Mouse (Mus musculus): Measurements from ENCODE around the gene Htra1. TPM values are rescaled to one million over a fixed set of nuclear protein-coding genes. Genes with fewer than 3 reads are reported as not detected.

Htra1 gene
- 29.9 and 33.7 TPM in 2 replicates for polyA plus RNA-seq (2015; fragmentation: Nextera tagmentation; extraction: Ambion mirVana)

- H3K4me3 ChIP-seq, result peak within 1 kb of the TSS; percentile 56
- no peaks in the 10 kb centered on the region for H3K36me3 ChIP-seq
- peak; percentile 81 for ATAC-seq (ENCODE audit: insufficient number of reproducible peaks, insufficient read depth, low FRiP score, low TSS enrichment, low read depth)
- peak within 1 kb of the TSS; percentile 92 for H3K4me2 ChIP-seq
- H3K9me3 ChIP-seq, result no peaks in the 10 kb centered on the region
- H3K9ac ChIP-seq, result peak within 1 kb of the TSS; percentile 71
- no peak within 1 kb of the TSS for H3K27ac ChIP-seq
- H3K4me1 ChIP-seq, result peaks cover 20% of the 10 kb centered on the region
- H3K27me3 ChIP-seq, result peaks cover 73% of the 10 kb centered on the region
- under 1% methylated on average over 70 of the region's 70 CpGs for WGBS
Measured at GRCm38 (mm10) chr7:130935793-130936471, at the start of gene Htra1. Gene Htra1 (plus strand): TSS chr7:130936111.

GRCm38 (mm10) chr7:130886246-130886645 lies 49.7 kb upstream of the Htra1 start:
- H3K9me3 ChIP-seq, result no peaks in the 10 kb centered on the region
- 0 out of 2 replicates have a peak, but pooled peaks cover 21% of the 10 kb centered on the region for H3K36me3 ChIP-seq
- no peak overlapping the region for H3K27ac ChIP-seq
- H3K4me1 ChIP-seq, result no peaks in the 10 kb centered on the region
- no peak overlapping the region for H3K9ac ChIP-seq
- WGBS, result 83% methylated on average over 3 of the region's 3 CpGs
- no peak for ATAC-seq (ENCODE audit: insufficient number of reproducible peaks, insufficient read depth, low FRiP score, low TSS enrichment, low read depth)
- no peak overlapping the region for H3K4me3 ChIP-seq
- H3K27me3 ChIP-seq, result no peaks in the 10 kb centered on the region
- H3K4me2 ChIP-seq, result no peak overlapping the region

GRCm38 (mm10) chr7:130887946-130888345 lies 48.0 kb upstream of the Htra1 start:
- Histone ChIP-seq H3K9me3 (no peaks in the 10 kb centered on the region), H3K4me1 (no peaks in the 10 kb centered on the region), H3K36me3 (peaks cover 29% of the 10 kb centered on the region; the same call in 1 of the 2 replicates), H3K27me3 (no peaks in the 10 kb centered on the region), H3K9ac (no peak overlapping the region), H3K27ac (no peak overlapping the region), H3K4me3 (no peak overlapping the region), H3K4me2 (no peak overlapping the region)
- WGBS, result 19% methylated on average over 3 of the region's 3 CpGs
- no peak for ATAC-seq (ENCODE audit: insufficient number of reproducible peaks, insufficient read depth, low FRiP score, low TSS enrichment, low read depth)

GRCm38 (mm10) chr7:130890871-130891270 lies 45.0 kb upstream of the Htra1 start:
- 37% methylated on average over 2 of the region's 2 CpGs for WGBS
- H3K27ac ChIP-seq, result no peak overlapping the region
- no peak overlapping the region for H3K9ac ChIP-seq
- no peaks in the 10 kb centered on the region for H3K9me3 ChIP-seq
- H3K4me2 ChIP-seq, result no peak overlapping the region
- no peaks in the 10 kb centered on the region for H3K27me3 ChIP-seq
- H3K4me3 ChIP-seq, result no peak overlapping the region
- no peak for ATAC-seq (ENCODE audit: insufficient number of reproducible peaks, insufficient read depth, low FRiP score, low TSS enrichment, low read depth)
- H3K4me1 ChIP-seq, result no peaks in the 10 kb centered on the region
- H3K36me3 ChIP-seq, result peaks cover 22% of the 10 kb centered on the region; the same call in 1 of the 2 replicates

GRCm38 (mm10) chr7:130892973-130893372 lies 42.9 kb upstream of the Htra1 start:
- 65% methylated on average over 6 of the region's 6 CpGs for WGBS
- H3K27ac ChIP-seq, result no peak overlapping the region

GRCm38 (mm10) chr7:130894931-130895617 lies 40.8 kb upstream of the Htra1 start:
- Histone ChIP-seq H3K4me3 (no peak overlapping the region), H3K4me1 (no peaks in the 10 kb centered on the region), H3K4me2 (no peak overlapping the region), H3K27me3 (no peaks in the 10 kb centered on the region), H3K9me3 (no peaks in the 10 kb centered on the region), H3K27ac (no peak overlapping the region), H3K9ac (no peak overlapping the region), H3K36me3 (peaks cover 33% of the 10 kb centered on the region)
- 81% methylated on average over 9 of the region's 9 CpGs for WGBS
- no peak for ATAC-seq (ENCODE audit: insufficient number of reproducible peaks, insufficient read depth, low FRiP score, low TSS enrichment, low read depth)

More at GRCm38 (mm10) chr7:130892973-130893372, 42.9 kb upstream of the Htra1 start:
- H3K36me3 ChIP-seq, result peaks cover 29% of the 10 kb centered on the region
- no peaks in the 10 kb centered on the region for H3K4me1 ChIP-seq
- no peaks in the 10 kb centered on the region for H3K9me3 ChIP-seq
- H3K4me2 ChIP-seq, result no peak overlapping the region
- no peak overlapping the region for H3K9ac ChIP-seq
- no peaks in the 10 kb centered on the region for H3K27me3 ChIP-seq
- no peak overlapping the region for H3K4me3 ChIP-seq
- ATAC-seq (ENCODE audit: insufficient number of reproducible peaks, insufficient read depth, low FRiP score, low TSS enrichment, low read depth), result no peak

GRCm38 (mm10) chr7:130895618-130895945 lies 40.3 kb upstream of the Htra1 start:
- Histone ChIP-seq H3K9ac (no peak overlapping the region), H3K4me3 (no peak overlapping the region), H3K4me2 (no peak overlapping the region), H3K9me3 (no peaks in the 10 kb centered on the region), H3K27me3 (no peaks in the 10 kb centered on the region), H3K27ac (no peak overlapping the region), H3K4me1 (no peaks in the 10 kb centered on the region), H3K36me3 (peaks cover 33% of the 10 kb centered on the region)
- 75% methylated on average over 2 of the region's 2 CpGs for WGBS
- no peak for ATAC-seq (ENCODE audit: insufficient number of reproducible peaks, insufficient read depth, low FRiP score, low TSS enrichment, low read depth)

- ATAC-seq (ENCODE audit: insufficient number of reproducible peaks, insufficient read depth, low FRiP score, low TSS enrichment, low read depth), result no peak
- H3K4me2 ChIP-seq, result no peak overlapping the region
- no peaks in the 10 kb centered on the region for H3K4me1 ChIP-seq
- 83% methylated on average over 3 of the region's 3 CpGs for WGBS
- no peaks in the 10 kb centered on the region for H3K9me3 ChIP-seq
- H3K9ac ChIP-seq, result no peak overlapping the region
- no peaks in the 10 kb centered on the region for H3K27me3 ChIP-seq
- H3K4me3 ChIP-seq, result no peak overlapping the region
- H3K36me3 ChIP-seq, result peaks cover 33% of the 10 kb centered on the region
- H3K27ac ChIP-seq, result no peak overlapping the region
Measured at GRCm38 (mm10) chr7:130896064-130896463, 39.8 kb upstream of the Htra1 start.

- H3K9me3 ChIP-seq, result no peaks in the 10 kb centered on the region
- no peaks in the 10 kb centered on the region for H3K27me3 ChIP-seq
- H3K4me1 ChIP-seq, result no peaks in the 10 kb centered on the region
- H3K27ac ChIP-seq, result no peak overlapping the region
- H3K4me3 ChIP-seq, result no peak overlapping the region
- no peak for ATAC-seq (ENCODE audit: insufficient number of reproducible peaks, insufficient read depth, low FRiP score, low TSS enrichment, low read depth)
- peaks cover 33% of the 10 kb centered on the region for H3K36me3 ChIP-seq
- 91% methylated on average over 10 of the region's 10 CpGs for WGBS
- H3K4me2 ChIP-seq, result no peak overlapping the region
- H3K9ac ChIP-seq, result no peak overlapping the region
Measured at GRCm38 (mm10) chr7:130897201-130897600, 38.7 kb upstream of the Htra1 start.

- no peak overlapping the region for H3K27ac ChIP-seq
- H3K9me3 ChIP-seq, result no peaks in the 10 kb centered on the region
- H3K4me1 ChIP-seq, result no peaks in the 10 kb centered on the region
- no peaks in the 10 kb centered on the region for H3K27me3 ChIP-seq
- ATAC-seq (ENCODE audit: insufficient number of reproducible peaks, insufficient read depth, low FRiP score, low TSS enrichment, low read depth), result no peak
- H3K4me3 ChIP-seq, result no peak overlapping the region
- peaks cover 24% of the 10 kb centered on the region for H3K36me3 ChIP-seq
- no peak overlapping the region for H3K9ac ChIP-seq
- 79% methylated on average over 4 of the region's 4 CpGs for WGBS
- H3K4me2 ChIP-seq, result no peak overlapping the region
Measured at GRCm38 (mm10) chr7:130898373-130898772, 37.5 kb upstream of the Htra1 start.

GRCm38 (mm10) chr7:130900233-130900848 lies 35.6 kb upstream of the Htra1 start:
- Histone ChIP-seq H3K27ac (no peak overlapping the region), H3K27me3 (no peaks in the 10 kb centered on the region), H3K4me1 (no peaks in the 10 kb centered on the region), H3K4me3 (no peak overlapping the region), H3K4me2 (no peak overlapping the region), H3K9me3 (no peaks in the 10 kb centered on the region), H3K9ac (no peak overlapping the region), H3K36me3 (peaks cover 40% of the 10 kb centered on the region)
- ATAC-seq (ENCODE audit: insufficient number of reproducible peaks, insufficient read depth, low FRiP score, low TSS enrichment, low read depth), result no peak
- 88% methylated on average over 5 of the region's 5 CpGs for WGBS

GRCm38 (mm10) chr7:130902929-130903328 lies 33.0 kb upstream of the Htra1 start:
- WGBS, result 85% methylated on average over 1 of the region's 1 CpGs
- H3K9ac ChIP-seq, result no peak overlapping the region
- H3K27me3 ChIP-seq, result no peaks in the 10 kb centered on the region
- no peaks in the 10 kb centered on the region for H3K4me1 ChIP-seq
- no peak overlapping the region for H3K4me3 ChIP-seq
- ATAC-seq (ENCODE audit: insufficient number of reproducible peaks, insufficient read depth, low FRiP score, low TSS enrichment, low read depth), result no peak
- peaks cover 26% of the 10 kb centered on the region for H3K36me3 ChIP-seq
- no peaks in the 10 kb centered on the region for H3K9me3 ChIP-seq
- H3K27ac ChIP-seq, result no peak overlapping the region
- no peak overlapping the region for H3K4me2 ChIP-seq

All from embryonic facial prominence, embryonic 13.5 days (tissue).